In genomic region chr5:66546969-66547511, GRCm38 (mm10) we compare ENCODE assay signal across 10 mouse cellular contexts.
DNase-seq lines count a peak whose midpoint lies in the region; ATAC-seq lines count a peak whose summit lies in the region.
"Had no signal": no experiment of that assay in that cellular context is flagged by ENCODE, and none has a peak within 500 bp of the region (broad histone marks: within the 10 kb centered on the region; RNA-seq: fewer than 3 reads in every experiment).

No protein-coding gene starts in this region.

- ATAC-seq in limb, embryonic 12.5 days (ENCODE audit: insufficient number of reproducible peaks, insufficient read depth, low FRiP score, low TSS enrichment, low read depth), result no peak
- no peak for ATAC-seq in hindbrain, embryonic 12.5 days (ENCODE audit: low FRiP score)
- no peak for ATAC-seq in granulocyte monocyte progenitor cell, adult 5-6 weeks (replicated peaks; ENCODE audit: poor library complexity, severe bottlenecking)

- H3K36me3 ChIP-seq in limb, embryonic 12.5 days, result 0 out of 2 replicates have a peak, but pooled peaks cover 6% of the 10 kb centered on the region
- H3K36me3 ChIP-seq in limb, embryonic 10.5 days, result peaks cover 16% of the 10 kb centered on the region; the same call in 1 of the 2 replicates
- H3K36me3 ChIP-seq in embryonic facial prominence, embryonic 10.5 days (replicated peaks), result peaks cover 17% of the 10 kb centered on the region
- H3K36me3 ChIP-seq in hindbrain, embryonic 12.5 days, result 0 out of 2 replicates have a peak, but pooled peaks cover 4% of the 10 kb centered on the region

- H3K9ac ChIP-seq in limb, embryonic 12.5 days (replicated peaks), result no peak overlapping the region
- no peak overlapping the region for H3K9ac ChIP-seq in hindbrain, embryonic 12.5 days
- H3K9ac ChIP-seq: embryonic facial prominence, embryonic 13.5 days had no signal

- H3K4me3 ChIP-seq in limb, embryonic 12.5 days (replicated peaks), result no peak overlapping the region
- no peak overlapping the region for H3K4me3 ChIP-seq in limb, embryonic 10.5 days
- no peak overlapping the region for H3K4me3 ChIP-seq in embryonic facial prominence, embryonic 10.5 days
- H3K4me3 ChIP-seq in hindbrain, embryonic 12.5 days, result no peak overlapping the region
- H3K4me3 ChIP-seq: embryonic facial prominence, embryonic 13.5 days had no signal

- peaks cover 28% of the 10 kb centered on the region for H3K4me1 ChIP-seq in limb, embryonic 12.5 days (replicated peaks)
- peaks cover 22% of the 10 kb centered on the region; the same call in 1 of the 2 replicates for H3K4me1 ChIP-seq in limb, embryonic 10.5 days
- H3K4me1 ChIP-seq in embryonic facial prominence, embryonic 10.5 days, result peaks cover 15% of the 10 kb centered on the region
- peaks cover 16% of the 10 kb centered on the region for H3K4me1 ChIP-seq in hindbrain, embryonic 12.5 days

- H3K9me3 ChIP-seq in limb, embryonic 12.5 days, result no peaks in the 10 kb centered on the region
- H3K9me3 ChIP-seq in limb, embryonic 10.5 days (replicated peaks), result no peaks in the 10 kb centered on the region
- H3K9me3 ChIP-seq in embryonic facial prominence, embryonic 10.5 days, result peaks cover 11% of the 10 kb centered on the region
- 0 out of 2 replicates have a peak, but pooled peaks cover 4% of the 10 kb centered on the region for H3K9me3 ChIP-seq in hindbrain, embryonic 12.5 days (replicated peaks)

- no peak overlapping the region for H3K4me2 ChIP-seq in limb, embryonic 12.5 days
- no peak overlapping the region for H3K4me2 ChIP-seq in hindbrain, embryonic 12.5 days (replicated peaks)
- H3K4me2 ChIP-seq: embryonic facial prominence, embryonic 13.5 days had no signal

- DNase-seq in limb, embryonic 10.5 days (ENCODE audit: low spot score), result no peak
- no peak for DNase-seq in embryonic facial prominence, embryonic 10.5 days (ENCODE audit: low spot score)
- peak; percentile 64 for DNase-seq in lung, postnatal 25 days (ENCODE audit: low spot score)
- no peak for DNase-seq in layer of hippocampus, postnatal 25 days (ENCODE audit: extremely low spot score in 1 of 2, low spot score in 1 of 2)
- no peak for DNase-seq in testis, postnatal 14 days (ENCODE audit: low spot score)

- H3K27ac ChIP-seq in limb, embryonic 12.5 days, result 0 out of 2 replicates have a peak overlapping the region, but pooled peaks have one; percentile 41
- no peak overlapping the region for H3K27ac ChIP-seq in limb, embryonic 10.5 days
- H3K27ac ChIP-seq in embryonic facial prominence, embryonic 10.5 days (replicated peaks), result peak overlapping the region; percentile 7
- H3K27ac ChIP-seq in hindbrain, embryonic 12.5 days, result peak overlapping the region; percentile 24
- H3K27ac ChIP-seq: embryonic facial prominence, embryonic 13.5 days; macrophage had no signal

- no peaks in the 10 kb centered on the region for H3K27me3 ChIP-seq in limb, embryonic 12.5 days
- no peaks in the 10 kb centered on the region for H3K27me3 ChIP-seq in limb, embryonic 10.5 days (ENCODE audit: low read depth, poor library complexity, severe bottlenecking)
- no peaks in the 10 kb centered on the region for H3K27me3 ChIP-seq in embryonic facial prominence, embryonic 10.5 days (replicated peaks; ENCODE audit: low read depth, poor library complexity, severe bottlenecking)
- no peaks in the 10 kb centered on the region for H3K27me3 ChIP-seq in hindbrain, embryonic 12.5 days
- H3K27me3 ChIP-seq: embryonic facial prominence, embryonic 13.5 days had no signal

- 87% methylated on average over 12 of the region's 12 CpGs for WGBS in limb, embryonic 12.5 days
- WGBS in limb, embryonic 10.5 days, result 90% methylated on average over 12 of the region's 12 CpGs
- 91% methylated on average over 12 of the region's 12 CpGs for WGBS in embryonic facial prominence, embryonic 10.5 days
- WGBS in hindbrain, embryonic 12.5 days, result 74% methylated on average over 12 of the region's 12 CpGs
